In the genomic region with DNA sequence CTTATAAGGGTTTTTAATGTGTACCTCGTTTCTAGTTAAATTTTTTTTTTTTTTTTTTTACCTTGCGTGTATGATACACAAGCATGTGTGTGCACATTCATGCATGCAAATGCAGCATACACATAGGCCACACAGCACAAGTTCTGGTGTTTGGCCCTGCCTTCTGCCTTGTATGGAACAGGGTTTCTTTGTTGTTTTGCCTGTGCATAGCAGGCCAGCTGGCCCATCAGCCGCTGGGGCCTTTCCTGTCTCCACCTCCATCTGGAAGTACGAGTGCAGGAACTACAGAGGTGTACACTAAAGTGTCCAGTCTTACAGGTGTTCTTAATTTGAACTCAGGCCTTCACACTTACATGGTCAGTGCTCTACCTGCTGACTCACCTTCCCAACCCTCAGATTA, we compare ENCODE assay signal across 31 mouse cellular contexts.
DNase-seq lines count a peak whose midpoint lies in the region; ATAC-seq and TF ChIP-seq lines count a peak whose summit lies in the region.
"Had no signal": no experiment of that assay in that cellular context is flagged by ENCODE, and none has a peak within 500 bp of the region (broad histone marks: within the 10 kb centered on the region; RNA-seq: fewer than 3 reads in every experiment).

No protein-coding gene starts in this region.

- no peak overlapping the region for H3K9ac ChIP-seq in forebrain, embryonic 13.5 days
- H3K9ac ChIP-seq in forebrain, embryonic 12.5 days: no peak overlapping the region
- H3K9ac ChIP-seq in liver, adult 2 months (ENCODE audit: low read depth, low read length): no peak overlapping the region
- H3K9ac ChIP-seq: forebrain, postnatal 0 days; heart, embryonic 13.5 days; hindbrain, embryonic 12.5 days; kidney, embryonic 15.5 days; limb, embryonic 13.5 days; liver, embryonic 13.5 days; stomach, embryonic 15.5 days had no signal

- H3K4me3 ChIP-seq in forebrain, embryonic 13.5 days: no peak overlapping the region
- H3K4me3 ChIP-seq in forebrain, embryonic 12.5 days (replicated peaks): no peak overlapping the region
- H3K4me3 ChIP-seq in heart, embryonic 10.5 days: no peak overlapping the region
- no peak overlapping the region for H3K4me3 ChIP-seq in liver, adult 2 months (ENCODE audit: insufficient read depth, low read depth, low read length)
- H3K4me3 ChIP-seq: heart, embryonic 13.5 days; hindbrain, embryonic 12.5 days; kidney, embryonic 15.5 days; limb, embryonic 13.5 days; liver, embryonic 13.5 days; stomach, embryonic 15.5 days had no signal

- DNase-seq in heart, embryonic 10.5 days (ENCODE audit: low spot score): peak; percentile 30
- no peak for DNase-seq in heart, postnatal 14 days
- DNase-seq in liver, adult 2 months (ENCODE audit: extremely low read depth, low read depth, low spot score): no peak
- DNase-seq in liver: no peak
- no peak for DNase-seq in spleen, postnatal 14 days (ENCODE audit: low spot score in 2 of 2)
- no peak for DNase-seq in thymus, postnatal 14 days
- DNase-seq: adrenal gland, adult 8-10 months; cerebellum, adult 9-10 months; cerebellum, postnatal 36 days; forebrain, postnatal 0 days; gastrocnemius, postnatal 25 days; heart, adult 18-20 months; heart, postnatal 10 days; kidney, adult 18-20 months; kidney, postnatal 25 days; liver, embryonic 13.5 days; lung, adult 18-20 months; midbrain, embryonic 14.5 days; thymus, adult 18-20 months; thymus, postnatal 36 days had no signal

- peaks cover 32% of the 10 kb centered on the region for H3K79me2 ChIP-seq in liver, adult 2 months (ENCODE audit: control insufficient read depth, insufficient read depth, low read length)

- intact Hi-C loops in heart, postnatal 14 days (cut with DNase I): no loop called here

- 80% methylated on average over 4 of the region's 4 CpGs for WGBS in forebrain, embryonic 13.5 days
- WGBS in forebrain, embryonic 12.5 days: 84% methylated on average over 4 of the region's 4 CpGs
- 83% methylated on average over 4 of the region's 4 CpGs for WGBS in heart, embryonic 10.5 days
- 87% methylated on average over 4 of the region's 4 CpGs for WGBS in liver, adult 2 months

- ATAC-seq in forebrain, embryonic 13.5 days: 0 out of 2 replicates have a peak, but pooled peaks have one; percentile 23
- ATAC-seq in forebrain, embryonic 12.5 days (ENCODE audit: low FRiP score): no peak
- ATAC-seq: forebrain, postnatal 0 days; hindbrain, postnatal 0 days; lung, postnatal 0 days had no signal

- no peak for TF ChIP-seq POLR2A in liver, adult 2 months (IDR thresholded peaks at IDR 0.05; ENCODE audit: extremely low read depth, insufficient read depth, low read length)

- H3K9me3 ChIP-seq in forebrain, embryonic 13.5 days (replicated peaks): no peaks in the 10 kb centered on the region
- H3K9me3 ChIP-seq in forebrain, embryonic 12.5 days: no peaks in the 10 kb centered on the region
- H3K9me3 ChIP-seq in heart, embryonic 10.5 days: no peaks in the 10 kb centered on the region
- H3K9me3 ChIP-seq: G1E; heart, embryonic 13.5 days; hindbrain, embryonic 12.5 days; kidney, embryonic 15.5 days; limb, embryonic 13.5 days; liver, embryonic 13.5 days; stomach, embryonic 15.5 days had no signal

- H3K4me2 ChIP-seq in forebrain, embryonic 13.5 days: no peak overlapping the region
- H3K4me2 ChIP-seq in forebrain, embryonic 12.5 days: no peak overlapping the region
- H3K4me2 ChIP-seq: heart, embryonic 13.5 days; hindbrain, embryonic 12.5 days; kidney, embryonic 15.5 days; limb, embryonic 13.5 days; liver, embryonic 13.5 days; stomach, embryonic 15.5 days had no signal

- H3K27me3 ChIP-seq in forebrain, embryonic 13.5 days: no peaks in the 10 kb centered on the region
- H3K27me3 ChIP-seq in forebrain, embryonic 12.5 days: no peaks in the 10 kb centered on the region
- no peaks in the 10 kb centered on the region for H3K27me3 ChIP-seq in heart, embryonic 10.5 days (ENCODE audit: insufficient read depth, poor library complexity, severe bottlenecking)
- H3K27me3 ChIP-seq in liver, adult 2 months (ENCODE audit: control insufficient read depth, insufficient read depth, low read length): no peaks in the 10 kb centered on the region
- H3K27me3 ChIP-seq: heart, embryonic 13.5 days; hindbrain, embryonic 12.5 days; kidney, embryonic 15.5 days; limb, embryonic 13.5 days; liver, embryonic 13.5 days; stomach, embryonic 15.5 days had no signal

- no peak overlapping the region for H3K27ac ChIP-seq in forebrain, embryonic 13.5 days
- no peak overlapping the region for H3K27ac ChIP-seq in forebrain, embryonic 12.5 days
- no peak overlapping the region for H3K27ac ChIP-seq in heart, embryonic 10.5 days
- peak overlapping the region; percentile 75 for H3K27ac ChIP-seq in liver, adult 2 months (replicated peaks; ENCODE audit: insufficient read depth, low read depth, low read length)
- H3K27ac ChIP-seq: heart, embryonic 13.5 days; hindbrain, embryonic 12.5 days; hindbrain, postnatal 0 days; kidney, embryonic 15.5 days; liver, embryonic 13.5 days; macrophage; stomach, embryonic 15.5 days had no signal

- no peaks in the 10 kb centered on the region for H3K36me3 ChIP-seq in forebrain, embryonic 13.5 days (ENCODE audit: poor library complexity, severe bottlenecking)
- 0 out of 2 replicates have a peak, but pooled peaks cover 2% of the 10 kb centered on the region for H3K36me3 ChIP-seq in forebrain, embryonic 12.5 days (replicated peaks)
- H3K36me3 ChIP-seq in heart, embryonic 10.5 days: 0 out of 2 replicates have a peak, but pooled peaks cover 8% of the 10 kb centered on the region
- H3K36me3 ChIP-seq in liver, adult 2 months (ENCODE audit: control insufficient read depth, insufficient read depth, low read length): 0 out of 2 replicates have a peak, but pooled peaks cover 3% of the 10 kb centered on the region
- H3K36me3 ChIP-seq: liver, embryonic 13.5 days; stomach, embryonic 15.5 days had no signal

- TF ChIP-seq CTCF in liver, adult 2 months (IDR thresholded peaks at IDR 0.05; ENCODE audit: low read depth, low read length): no peak

- peaks cover 18% of the 10 kb centered on the region for H3K4me1 ChIP-seq in forebrain, embryonic 13.5 days
- H3K4me1 ChIP-seq in forebrain, embryonic 12.5 days: peaks cover 14% of the 10 kb centered on the region
- H3K4me1 ChIP-seq in heart, embryonic 10.5 days: peaks cover 16% of the 10 kb centered on the region
- H3K4me1 ChIP-seq in liver, adult 2 months (ENCODE audit: control insufficient read depth, insufficient read depth, low read length): peaks cover 27% of the 10 kb centered on the region
